Mouse (Mus musculus) right cerebral cortex, postnatal 25 days (tissue): Measurements from ENCODE around the gene Unc50.

Source experiments
- DNase-seq: peaks from one replicate; pipeline ENCODE4 v3.0.0; 2022

Gene Unc50

DNA sequence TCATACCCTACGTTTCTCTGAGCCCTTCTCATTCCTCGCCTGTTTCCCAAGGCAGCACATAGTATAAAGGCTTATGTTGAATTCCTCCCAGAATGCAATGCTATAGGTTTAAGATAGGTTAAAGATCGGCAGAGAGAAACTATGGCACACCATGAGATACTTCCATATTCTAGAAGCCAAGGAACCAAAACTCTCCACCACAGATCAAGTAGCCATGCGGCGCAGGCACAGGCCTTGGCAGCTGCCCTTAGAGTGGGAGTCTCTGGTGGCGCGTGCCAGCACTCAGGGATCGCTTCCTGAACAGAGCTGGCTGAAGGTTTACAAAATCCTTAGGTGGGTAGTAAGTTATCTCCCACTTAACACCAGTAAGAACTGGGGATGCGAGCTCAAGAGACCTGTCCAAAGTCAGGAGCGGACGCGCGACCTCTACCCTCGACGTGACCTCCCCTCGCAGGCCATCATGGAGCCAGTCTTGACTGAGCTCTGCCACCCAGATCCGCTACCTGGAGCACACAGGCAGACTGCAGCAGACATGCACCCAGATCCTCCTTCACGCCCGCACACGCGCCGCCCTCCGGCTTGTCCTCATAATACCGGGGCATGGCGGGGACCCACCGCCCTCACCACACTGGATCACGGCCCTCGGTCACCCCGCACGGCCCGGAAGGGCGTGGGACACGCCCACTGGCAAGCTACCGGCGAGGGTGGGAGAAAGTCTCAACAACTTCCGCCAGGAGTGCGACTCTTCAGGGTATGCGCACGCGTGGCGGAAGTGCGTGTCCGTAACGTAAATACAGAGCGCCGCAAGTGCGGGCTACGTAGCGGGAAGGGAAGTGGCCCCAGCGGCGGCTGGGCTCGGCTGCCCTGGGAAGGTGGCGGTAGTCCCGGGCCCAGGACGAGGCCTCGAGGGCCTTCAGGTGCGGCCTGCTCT is at the start of gene Unc50, which contains the start of gene Coa5:
TSS of gene Unc50 (plus strand) at position 774 of the 931 bp plus-strand sequence.
TSS of gene Coa5 (minus strand) at position 738 of the 931 bp plus-strand sequence.
- DNase-seq: peak; percentile 98

DNA sequence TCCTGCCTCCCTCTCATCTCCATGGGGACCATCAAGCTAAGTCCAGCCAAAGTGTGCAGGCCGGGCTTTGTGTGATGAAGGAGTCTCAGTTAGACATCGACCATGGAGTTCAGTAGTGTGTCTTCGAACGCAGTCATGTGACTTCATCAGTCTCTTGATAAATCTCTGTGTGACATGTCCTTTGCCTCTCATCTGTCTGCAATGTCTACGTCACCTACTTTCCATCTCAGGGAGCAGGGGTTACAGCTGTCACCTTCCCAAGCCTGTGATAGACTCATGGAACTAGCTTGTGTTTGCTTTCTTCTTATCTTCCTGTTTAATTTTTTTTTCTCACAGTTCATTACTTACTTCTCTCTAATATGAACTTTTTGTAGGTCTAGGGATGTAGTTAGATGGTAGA is 49.0 kb upstream of the Unc50 start:
- DNase-seq: no peak

DNA sequence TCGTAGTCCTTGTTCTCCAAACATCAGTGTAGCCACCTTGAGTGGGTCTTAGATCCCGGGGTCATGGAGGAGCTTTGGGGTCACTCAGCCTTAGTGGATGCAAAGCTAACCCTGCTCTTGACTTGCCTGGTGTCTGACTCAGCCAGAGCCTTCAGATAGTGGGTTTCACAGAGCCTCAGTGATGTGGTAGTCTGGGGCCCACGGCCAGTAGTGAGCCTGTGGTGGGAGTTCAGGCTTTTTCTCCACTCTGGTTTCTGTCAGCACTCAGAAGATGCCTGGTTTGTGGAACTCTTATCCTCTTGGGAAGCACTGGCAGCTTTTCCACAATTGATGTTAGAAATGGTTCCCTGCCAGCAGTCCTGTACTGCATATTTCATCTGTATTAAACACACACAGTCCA is 45.6 kb upstream of the Unc50 start:
- no peak for DNase-seq

DNA sequence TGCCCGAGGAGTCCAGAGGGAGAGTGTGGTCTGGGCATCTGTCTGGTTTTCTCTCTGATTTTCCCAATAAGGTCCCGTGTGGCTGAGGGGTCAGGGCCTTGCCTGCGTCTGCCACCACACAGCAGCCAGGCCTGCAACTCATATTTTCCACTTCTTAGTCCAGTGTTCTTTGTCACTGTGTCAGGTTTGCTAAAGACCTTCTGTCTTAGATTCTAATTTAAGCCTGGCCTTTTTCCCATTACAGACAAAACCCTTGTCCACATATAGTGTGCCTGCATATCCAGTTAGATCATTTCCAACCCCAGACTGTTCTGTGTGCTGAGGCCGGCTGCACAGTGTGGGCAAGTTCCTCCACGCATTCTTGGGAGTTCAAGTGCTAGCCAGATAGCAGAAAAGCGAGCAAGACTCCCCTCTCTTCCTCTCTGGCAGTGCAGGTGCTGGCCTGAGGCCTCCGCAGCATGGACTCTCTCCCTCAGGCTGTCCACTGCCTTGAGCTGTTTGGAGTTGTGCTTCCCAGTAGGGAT is 43.4 kb upstream of the Unc50 start:
- no peak for DNase-seq

DNA sequence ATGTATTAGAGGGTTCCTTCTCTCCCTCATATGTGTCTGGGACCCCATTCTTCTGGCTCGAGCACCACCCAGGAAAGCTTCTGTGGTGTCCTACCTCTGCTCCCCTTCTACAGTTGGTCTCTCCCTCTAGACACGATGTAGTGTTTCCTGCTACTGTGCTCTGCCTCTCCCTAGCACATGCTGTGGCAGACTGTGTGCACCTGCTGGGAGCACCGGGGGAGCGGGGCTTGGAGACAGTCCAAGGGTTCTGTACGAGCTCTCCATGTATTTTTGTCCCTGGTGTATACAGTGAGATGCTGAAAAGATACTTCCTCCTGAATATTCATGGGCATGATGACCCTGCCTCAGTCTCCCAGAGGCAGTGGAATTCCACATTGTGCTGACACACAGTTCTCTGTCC is 36.8 kb upstream of the Unc50 start:
- DNase-seq: no peak

DNA sequence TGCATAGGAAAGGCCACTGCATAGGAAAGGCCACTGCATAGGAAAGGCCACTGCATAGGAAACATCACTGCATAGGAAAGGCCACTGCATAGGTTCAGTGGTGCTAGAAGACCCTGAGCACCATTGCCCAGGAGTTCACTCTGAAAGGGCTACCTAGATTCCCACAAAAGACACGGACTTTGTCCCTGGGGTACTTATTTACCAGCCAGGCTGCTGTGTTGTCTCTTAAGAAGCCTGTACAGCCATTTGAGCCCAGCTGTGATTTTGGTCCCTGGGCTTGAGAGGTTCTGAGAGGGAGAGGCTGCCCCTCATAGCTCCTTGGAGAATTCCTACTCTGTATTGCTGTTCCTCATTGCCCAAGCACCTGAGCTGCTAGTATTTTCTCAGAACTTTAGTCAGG is 33.5 kb upstream of the Unc50 start:
- no peak for DNase-seq

DNA sequence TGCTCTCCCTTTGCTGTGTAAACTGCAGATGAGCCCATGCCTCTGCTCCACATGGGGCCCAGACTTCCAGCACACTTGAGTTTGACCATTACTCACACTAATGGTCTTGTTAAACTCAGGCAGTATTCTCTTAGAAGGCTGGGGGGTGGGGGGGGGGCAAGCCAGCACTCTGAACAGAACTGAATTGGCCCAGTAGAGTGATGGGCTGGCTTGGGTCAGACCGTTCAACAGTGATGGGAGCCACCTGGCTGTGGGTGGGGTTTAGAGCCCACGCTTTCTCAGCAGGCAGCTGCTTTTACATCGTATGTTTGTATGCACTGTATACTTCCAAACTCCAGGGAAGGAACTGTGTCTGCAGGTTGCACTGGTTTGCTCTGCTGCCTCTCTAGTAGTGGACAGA is 31.0 kb upstream of the Unc50 start:
- no peak for DNase-seq

DNA sequence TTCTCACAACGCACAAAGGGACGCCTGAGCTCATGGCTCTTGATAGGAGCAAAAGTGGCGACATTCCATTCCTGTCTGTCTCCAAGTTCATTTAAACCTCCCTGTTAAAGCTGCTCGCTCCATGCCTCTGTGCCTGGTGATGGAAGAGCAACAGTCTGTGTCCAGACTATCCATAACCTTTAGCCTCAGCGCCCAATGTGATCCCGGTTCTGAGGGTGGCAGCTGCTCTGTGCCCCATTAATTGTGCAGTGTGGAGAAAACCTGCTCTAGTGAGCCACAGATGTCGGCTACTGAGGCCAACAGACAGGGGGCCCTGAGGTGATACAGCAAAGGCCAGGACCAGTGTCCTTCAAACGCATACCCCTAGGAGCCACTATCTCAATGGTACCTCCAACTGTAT is 30.2 kb upstream of the Unc50 start:
- no peak for DNase-seq

DNA sequence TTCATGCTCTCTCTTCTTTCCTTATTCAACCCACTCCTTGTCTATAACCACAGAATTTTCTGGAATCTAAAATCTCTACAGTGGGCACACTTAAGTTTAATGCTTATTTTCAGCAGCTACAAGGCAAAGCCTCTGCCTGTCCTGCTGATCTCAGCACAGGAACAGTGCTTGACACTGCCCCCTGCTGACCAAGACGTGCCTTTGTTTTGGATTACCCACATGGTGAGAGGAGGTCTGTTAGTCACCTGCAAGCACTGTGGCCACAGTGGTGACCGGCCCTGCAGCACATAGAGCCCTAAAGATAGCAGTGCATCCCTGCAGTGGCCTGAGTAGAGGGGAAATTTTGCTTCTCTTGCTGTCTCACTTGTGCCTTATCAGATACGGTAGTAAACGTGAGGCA is 28.3 kb upstream of the Unc50 start:
- peak; percentile 38 for DNase-seq

DNA sequence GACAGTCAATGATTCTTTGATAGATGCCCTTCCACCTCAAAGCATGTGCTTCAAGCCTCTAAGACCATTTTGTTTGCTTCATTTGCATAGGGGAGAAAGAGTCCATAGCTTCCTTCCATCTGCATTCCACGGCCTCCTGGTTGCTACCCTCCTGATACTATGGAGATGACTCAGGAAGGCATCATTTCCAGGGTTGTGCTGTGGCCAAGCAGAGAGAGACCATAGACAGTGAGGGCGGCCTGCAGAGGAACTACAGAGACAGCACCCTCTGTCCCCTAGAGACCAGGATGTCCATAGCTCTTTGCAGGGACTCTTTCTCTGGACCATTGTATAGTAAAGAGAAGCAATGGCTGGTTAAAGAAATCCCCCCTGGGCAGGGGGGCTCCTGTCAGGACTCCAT is 24.8 kb upstream of the Unc50 start:
- no peak for DNase-seq

DNA sequence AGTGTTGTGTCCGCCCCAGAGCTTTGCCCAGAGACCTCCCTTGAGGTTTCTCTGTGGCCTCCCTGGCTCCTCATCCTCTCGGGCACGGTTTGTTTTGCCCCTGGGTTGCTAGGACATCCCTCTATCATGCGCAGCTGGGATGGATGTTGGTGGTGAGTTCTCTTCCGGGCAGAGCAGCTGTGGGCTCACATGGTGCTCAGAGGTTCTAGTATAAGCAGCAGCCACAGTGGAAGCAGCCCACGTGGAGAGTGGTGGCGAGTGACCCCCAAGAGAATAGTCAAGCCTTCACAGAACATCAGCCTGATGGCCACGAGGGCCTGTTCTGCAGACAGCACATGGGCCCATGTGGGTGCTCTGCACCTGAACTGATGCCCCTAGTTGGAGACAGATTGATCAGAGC is 22.7 kb upstream of the Unc50 start:
- DNase-seq: no peak

DNA sequence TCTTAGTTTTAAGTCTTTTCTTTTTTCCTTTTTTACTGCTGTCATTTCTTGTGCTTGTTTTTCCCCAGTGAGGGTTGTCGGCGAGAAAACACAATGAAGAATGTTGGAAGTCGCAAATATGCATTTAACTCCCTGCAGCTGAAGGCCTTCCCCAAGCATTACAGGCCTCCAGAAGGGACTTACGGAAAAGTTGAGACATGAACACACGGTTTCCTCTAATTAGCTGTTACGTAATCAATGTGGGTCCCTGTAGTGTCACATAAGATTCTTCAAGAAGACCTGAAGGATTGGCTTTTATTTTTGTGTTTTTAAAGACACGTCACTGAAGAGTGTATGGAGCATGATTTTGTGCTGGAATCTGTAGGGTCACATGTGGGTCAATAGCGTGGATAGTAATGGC is 21.9 kb upstream of the Unc50 start:
- DNase-seq: no peak

DNA sequence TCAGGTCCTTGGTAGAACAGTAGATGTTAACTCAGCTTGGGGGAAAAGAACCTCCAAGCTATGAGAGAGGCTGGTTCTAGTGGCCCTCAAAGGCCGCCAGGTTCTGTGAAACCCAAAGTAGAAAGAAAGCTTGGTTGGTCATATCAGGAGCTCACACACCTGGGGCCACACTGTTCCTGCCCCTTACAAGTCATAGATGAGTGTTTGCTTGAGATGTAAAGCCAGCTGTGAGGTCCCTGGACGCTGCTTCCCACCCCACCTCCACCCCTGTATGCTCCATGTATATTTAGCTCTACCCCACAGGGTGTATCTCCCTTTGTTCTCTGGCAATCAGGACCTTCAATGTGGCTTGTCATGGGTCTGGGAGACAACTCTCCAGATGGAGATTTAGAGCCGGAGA is 21.3 kb upstream of the Unc50 start:
- DNase-seq: no peak

DNA sequence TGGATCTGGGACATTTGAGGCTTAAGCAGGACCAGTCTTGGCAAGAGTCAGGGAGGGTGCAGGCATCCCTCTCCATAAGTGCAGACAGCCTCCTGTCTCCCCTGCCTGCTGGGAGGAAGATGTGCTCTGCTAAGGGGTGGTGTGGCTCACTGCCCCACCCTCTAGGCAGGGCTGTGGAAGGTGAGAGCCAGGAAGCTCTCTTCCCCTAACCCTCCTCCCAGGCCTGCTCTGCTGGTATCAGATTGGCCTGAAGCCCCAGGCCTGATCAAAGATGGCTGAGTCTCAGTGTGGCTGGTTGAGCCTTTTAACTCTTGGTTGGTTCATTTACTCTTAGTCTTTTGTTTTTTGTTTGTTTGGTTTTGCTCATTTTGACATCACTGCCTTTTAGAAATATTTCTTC is 20.3 kb upstream of the Unc50 start:
- DNase-seq: no peak

DNA sequence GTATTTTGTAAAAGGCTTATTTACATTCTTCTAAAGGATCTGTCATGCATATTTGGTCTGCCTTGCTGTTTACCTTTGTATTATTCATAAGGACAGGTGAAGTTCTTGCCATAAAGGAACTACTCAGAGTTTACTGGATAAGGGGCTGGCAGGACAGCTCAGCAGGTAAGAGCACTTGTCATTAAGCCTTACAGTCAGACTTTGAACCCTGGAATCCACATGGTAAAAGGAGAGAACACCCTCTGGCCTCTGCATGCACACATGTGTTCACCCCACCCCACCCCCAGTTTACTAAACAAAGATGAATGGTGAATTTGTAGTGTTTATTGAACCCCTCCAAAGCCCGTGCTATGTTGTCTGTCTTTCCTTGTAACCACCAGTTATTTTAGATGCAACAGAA is 14.5 kb upstream of the Unc50 start:
- DNase-seq: no peak

DNA sequence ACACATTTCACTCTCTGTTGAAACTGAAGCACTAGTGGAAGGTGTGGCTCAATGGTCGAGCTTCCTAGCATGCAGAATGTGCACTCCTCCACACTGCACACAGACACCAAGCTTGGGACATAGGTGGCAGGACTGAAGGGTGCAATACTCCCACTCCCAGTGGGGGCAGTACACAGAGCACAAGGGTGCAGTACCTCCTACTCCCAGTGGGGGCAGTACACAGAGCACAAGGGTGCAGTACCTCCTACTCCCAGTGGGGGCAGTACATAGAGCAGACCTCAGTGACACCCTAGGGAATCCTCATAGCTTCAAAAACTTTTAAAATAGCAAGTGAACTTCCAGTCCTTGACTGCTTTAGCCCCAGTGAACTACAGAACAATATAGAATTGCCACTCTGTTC is 10.5 kb upstream of the Unc50 start:
- no peak for DNase-seq

DNA sequence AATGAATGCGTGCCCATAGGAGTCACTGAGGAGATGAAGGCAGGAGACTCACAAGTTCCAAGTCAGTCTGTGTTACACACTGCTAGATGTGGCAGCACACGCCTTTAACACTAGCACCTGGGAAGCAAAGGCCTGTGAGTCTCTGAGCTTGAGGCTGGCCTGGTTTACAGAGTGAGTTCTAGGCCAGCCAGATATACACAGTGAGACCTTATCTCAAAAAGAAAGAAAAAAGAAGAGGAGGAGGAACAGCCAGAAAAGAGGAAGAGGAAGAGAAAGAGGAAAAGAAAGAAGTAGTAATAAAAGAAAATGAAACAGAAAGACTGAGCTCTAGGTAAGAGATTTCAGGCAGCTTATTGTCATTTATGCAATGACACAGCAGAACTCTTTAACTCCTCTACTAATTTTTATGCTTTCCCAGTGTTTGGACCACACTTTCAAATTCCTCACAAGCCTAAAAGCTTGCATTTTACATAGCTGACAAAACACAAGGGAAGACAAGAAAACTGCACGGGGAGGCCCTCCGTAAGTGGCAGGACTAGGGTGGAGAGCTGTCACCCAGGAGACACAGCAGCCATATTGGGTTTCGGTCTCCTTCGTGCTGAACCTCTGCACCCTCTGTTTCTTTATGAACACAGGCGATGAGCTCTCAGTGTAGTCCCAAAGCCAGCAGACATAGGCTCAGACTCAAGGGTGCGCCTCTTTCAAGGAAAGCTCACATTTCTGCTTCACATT is 2.6 kb upstream of the Unc50 start:
- no peak for DNase-seq

DNA sequence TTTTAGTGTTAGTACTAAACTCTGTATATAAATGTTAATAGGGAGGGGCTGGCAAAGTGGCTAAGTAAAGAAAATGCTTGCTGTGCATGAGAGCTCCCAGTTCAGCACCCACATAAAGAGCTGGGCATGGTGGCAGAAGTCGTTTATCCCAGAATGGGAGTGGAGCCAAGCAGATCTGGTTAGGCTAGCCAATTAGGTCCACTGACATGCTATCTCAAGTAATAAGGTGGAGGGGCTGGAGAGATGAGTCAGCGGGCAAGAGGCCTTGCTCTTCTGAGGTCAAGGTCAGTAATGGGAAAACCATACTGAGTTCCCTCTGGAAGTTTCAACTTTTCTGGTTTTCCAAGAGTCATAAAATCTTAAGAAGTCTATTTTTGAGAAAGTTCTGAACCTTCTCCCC is 1.0 kb upstream of the Unc50 start:
- no peak for DNase-seq

DNA sequence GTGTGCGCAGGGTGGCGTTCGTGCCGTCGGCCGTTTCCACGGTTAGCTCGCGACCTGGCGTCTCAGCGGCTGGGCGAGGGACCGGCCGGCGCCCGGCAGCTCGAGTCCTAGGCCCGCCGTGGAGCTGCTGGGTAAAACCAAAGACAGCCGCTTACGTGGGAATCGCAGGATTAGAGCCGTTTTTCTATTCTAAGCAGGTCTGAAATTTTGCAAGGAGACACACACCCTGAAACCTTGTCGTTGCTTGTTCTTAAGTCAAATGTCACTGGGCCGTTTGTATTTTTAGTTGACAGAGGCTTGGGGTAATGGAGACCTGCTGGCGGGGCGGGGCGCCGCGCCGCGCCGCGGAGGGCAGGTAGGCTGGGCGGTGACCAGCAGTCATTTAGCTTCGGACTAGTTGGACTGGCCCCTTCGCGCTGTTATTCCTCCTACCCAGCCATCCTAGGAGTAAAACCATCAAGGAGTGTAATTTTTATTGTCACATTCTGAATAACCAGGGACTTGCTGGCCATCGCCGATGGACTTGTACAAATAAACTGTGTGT is 430 bp downstream of the Unc50 start:
- no peak for DNase-seq

DNA sequence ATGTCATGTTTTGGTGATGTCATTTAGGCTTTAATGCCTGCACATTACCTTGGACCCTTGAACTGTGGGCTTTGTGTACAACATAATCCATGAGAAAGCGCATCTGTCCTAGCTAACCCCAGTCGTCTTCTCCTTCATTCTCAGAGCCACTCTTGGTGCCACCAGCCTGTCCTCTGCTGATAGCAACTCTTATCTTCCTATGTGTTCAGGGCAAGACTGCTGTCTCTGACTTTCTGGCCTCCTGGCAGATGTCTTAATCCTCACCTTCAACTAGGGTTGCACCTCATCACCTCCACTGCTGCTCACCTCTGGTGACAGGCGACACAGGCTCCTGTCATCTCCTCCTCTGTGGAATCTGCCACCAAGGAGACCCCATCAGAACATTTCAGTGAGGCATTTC is 6.5 kb downstream of the Unc50 start:
- no peak for DNase-seq

DNA sequence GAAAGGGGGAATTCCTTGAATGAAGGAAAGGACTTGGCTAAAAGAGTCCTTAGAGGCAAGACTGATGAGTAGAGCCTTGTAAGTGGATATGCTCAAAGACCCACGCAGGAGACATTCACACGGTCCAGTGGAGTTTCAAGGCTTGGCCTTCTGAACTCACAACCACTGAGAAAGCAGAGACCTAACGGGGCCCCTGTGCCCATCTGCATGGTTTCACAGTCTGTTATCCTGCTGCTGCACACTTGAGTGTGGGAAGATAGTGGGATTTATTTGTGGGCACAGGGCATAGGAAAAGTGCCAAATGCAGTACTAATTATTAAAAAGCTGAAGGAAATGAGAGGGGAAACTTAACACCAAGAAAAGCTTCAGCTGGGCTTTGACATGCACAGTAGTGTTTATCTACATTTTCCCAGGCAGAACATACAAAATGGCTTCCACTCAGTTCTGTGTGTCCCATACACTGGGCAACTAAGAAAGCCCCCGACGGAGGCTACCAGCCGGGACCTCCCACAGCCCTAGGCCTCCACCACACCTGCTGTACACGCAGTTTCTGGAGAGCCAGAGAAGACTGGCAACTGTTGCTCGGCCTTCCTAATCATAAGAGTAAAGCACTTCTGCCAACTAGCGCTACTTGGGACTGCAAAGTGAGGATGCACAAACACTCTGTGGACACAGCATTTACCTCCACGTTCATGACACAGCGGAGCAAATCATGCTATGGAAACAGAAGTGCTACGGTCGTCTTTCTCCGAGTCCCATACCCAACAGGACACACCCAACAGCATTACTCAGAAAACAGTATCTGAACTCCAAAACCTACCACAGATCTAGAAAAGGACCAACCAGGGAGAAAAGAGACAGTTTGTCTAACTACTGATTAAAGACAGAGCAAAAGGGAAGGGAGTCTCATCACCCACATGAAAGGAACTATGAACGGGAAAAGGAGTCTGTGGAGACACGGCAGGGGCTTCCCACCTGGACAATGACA is 13.2 kb downstream of the Unc50 start:
- no peak for DNase-seq

DNA sequence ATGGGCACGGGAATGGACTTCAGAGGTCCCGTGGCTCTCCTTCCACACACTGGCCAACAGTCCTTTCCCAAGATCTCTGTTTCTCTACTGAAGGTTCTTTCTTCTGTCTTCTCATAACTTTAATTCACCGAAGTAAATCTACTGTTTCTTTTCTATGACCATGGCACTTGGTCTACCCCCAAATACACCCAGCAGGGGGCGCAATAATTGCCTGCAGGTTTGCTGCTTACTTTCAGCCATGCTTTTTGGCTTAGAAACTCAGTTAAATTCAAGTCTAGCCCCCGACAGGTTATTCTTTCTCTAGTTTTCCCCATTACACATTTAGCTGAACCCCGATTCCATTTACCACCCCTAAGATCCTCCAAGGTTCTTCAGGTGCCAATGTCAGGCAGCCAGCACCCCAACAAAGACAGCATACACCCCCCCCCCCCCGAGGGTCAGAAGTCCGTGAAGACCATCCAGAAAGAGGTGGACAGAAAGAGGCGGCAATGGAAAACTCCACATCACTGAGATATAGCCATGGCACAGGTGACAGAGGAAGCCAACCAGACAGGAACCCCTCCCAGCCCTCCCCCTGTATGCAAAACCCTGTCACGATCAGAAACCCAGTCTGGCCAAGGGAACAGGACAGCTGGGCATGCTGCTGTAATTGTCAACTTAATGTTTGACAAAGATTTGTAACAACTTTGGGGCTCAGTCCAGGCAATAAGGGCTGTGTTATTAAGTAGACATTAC is 18.6 kb downstream of the Unc50 start:
- DNase-seq: no peak
